Mouse (Mus musculus) c-Kit-positive CD71-negative TER-119-negative erythroid progenitor cells, embryonic 14.5 days (primary cell): Measurements from ENCODE around the gene Abcc2.

Experiments used
- DNase-seq: peaks from one replicate; pipeline ENCODE4 v3.0.0-alpha.2; 2013; ENCODE audit warnings: low read depth

The Abcc2 gene

DNA sequence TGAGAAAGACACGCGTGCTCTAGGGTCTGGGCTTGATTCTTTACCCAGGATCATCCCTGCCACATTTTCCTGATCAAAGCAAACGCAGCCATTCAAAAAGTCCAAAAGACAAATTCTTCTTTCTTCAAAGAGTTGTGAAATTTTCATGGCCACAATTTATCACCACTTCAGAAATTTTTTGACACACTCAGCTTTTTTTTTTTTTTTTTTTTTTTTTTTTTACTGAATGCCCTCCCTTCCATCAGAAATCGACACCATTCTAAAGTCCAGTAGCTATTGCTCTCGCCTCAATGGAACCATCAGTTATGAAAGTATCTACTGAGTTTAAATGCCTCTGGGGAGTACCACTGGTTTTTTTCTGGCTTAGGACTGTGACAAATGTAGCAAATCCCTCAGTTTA is 1.6 kb upstream of the Abcc2 start:
- no peak for DNase-seq

DNA sequence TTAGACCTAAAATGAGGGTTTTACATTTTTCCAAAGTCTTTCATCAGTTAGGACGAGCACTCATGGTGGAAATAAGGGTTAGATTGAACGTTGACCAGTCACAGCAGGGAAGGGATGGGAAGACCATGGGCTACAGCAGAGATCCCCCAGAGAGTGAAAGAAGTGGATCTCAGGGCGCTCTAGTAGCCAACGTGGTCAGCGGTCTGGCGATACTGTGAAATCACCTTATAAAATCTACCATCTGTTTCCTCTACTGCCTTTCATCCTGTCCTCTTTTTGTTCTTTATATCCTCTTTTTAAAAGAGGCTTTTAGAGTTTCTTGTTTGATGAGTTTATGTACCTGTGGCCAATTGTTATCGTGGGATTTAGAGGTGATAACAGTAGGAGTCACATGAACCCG is 2.8 kb downstream of the Abcc2 start:
- DNase-seq = no peak

DNA sequence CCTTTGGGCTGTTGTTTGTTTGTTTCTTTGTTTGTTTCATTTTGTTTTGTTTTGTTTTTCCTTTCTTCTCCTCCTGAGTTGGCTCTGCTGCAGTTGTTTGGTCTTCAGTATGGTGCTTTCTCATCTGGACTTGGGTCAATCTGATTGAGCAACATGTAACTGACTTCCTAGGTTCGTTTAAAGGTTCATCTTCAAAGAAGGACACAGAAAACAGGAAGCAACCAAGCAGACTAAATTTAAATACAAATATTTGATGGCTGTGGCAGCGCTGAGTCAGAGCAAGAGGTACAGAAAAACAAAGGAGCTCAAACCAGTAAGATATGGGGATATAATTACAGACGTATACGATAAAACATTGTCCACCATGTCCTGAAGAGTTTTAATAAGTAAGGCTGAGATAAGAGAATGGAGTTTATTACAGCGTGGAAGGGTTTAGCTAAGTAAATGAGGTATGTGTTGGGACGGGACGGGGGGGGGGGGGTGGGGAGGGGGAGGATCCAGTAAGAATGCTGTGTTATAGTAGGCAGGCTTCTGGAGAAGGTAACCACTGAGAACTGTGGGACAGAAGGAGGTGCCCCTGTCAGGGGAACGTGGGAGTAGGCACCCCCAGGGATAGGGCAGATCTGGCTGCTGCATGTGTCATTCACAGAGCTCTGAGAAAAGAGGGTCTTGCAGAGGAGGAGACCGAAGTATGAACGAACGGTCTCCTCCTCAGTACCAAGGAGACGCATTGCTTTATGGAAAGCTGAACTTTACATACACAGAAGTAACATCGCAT is 4.4 kb downstream of the Abcc2 start:
- DNase-seq = no peak

DNA sequence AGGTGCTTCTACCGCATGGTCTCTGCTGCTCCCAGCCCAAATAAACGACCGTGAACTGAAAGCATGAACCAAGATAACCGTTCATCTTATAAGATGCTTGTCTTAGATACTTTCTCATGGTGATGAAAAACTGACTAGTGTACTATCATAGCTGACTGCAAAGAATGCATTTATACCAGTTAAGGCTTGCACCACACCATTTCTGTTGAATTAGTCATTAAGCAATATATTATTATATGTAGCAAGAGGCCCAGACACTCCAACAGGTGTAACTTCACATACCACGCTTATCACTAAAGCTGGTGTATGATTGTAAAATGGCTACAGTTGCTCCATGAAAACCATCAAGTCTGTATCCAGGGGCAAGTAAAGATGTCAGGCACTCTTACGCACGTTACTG is 7.8 kb downstream of the Abcc2 start:
- no peak for DNase-seq

DNA sequence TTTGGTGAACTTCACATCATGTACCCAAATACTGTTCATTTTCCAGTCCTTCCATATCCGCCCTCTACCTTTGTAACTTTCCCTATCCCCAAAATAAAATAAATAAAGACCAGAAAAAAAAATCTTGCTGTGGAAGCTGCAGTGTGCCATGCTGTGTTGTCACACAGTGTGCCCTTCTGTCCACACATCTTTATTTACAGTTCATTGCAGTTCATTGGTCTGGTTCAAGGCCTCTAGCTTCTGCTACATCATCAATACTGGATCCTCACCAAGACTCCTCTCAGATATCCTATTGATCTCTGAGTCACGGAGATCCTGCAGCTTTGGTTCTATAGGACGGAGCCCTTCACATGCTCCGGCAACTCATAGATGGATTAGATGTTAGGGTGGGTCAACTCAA is 10.5 kb downstream of the Abcc2 start:
- DNase-seq = no peak

DNA sequence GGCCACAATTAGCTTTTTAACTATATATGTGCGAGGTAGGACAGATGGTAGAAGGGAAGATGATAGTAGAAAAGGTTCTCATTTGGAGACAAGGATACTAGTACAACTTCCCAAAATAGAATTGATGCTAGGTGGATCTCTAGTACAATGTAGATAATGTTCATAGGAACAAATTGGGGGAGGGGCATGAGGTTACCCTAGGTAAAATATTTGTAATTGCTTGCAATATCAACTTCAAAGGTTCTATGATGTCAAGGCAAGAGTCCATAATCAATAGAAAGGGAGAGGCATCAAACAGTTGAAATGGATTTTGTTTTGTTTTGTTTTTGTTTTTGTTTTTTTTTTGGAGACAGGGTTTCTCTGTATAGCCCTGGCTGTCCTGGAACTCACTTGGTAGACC is 12.0 kb downstream of the Abcc2 start:
- no peak for DNase-seq

DNA sequence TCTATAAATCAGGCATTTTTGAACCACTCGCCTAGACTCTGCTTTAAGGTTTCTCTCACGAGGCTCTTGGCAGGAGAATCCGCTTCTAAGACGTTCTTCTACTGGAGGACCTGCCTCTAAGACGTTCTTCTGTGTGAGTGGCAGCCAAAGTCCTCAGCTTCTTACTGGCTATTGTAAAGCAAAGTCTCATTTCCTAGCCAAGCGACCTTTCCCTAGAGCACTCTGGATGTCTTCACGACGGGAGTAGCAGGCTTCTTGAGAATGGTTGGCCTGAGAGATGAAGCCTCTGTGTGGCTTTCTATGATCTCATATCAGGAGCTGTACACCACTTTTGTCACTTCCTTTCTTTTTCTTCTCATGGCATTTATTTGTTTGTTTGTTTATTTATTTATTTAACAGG is 13.5 kb downstream of the Abcc2 start:
- no peak for DNase-seq

DNA sequence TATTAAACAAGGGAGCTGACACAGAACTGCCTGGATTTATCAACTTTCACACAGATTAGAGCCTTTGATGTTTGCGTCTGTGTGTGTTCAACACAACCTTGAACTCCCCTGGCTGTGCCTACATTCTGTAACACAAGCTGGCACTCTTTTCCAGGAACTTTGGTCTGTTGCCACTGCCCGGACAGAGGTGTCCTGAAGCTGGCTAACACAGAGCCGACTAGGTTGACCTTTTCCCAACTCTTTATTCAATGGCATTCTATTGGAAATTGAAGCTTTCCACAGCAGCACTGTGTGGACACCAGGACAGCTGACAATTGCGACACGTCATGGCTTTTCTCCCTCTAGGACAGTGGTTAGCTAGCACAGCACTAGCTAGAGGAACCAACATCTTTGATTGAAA is 15.2 kb downstream of the Abcc2 start:
- DNase-seq = no peak

DNA sequence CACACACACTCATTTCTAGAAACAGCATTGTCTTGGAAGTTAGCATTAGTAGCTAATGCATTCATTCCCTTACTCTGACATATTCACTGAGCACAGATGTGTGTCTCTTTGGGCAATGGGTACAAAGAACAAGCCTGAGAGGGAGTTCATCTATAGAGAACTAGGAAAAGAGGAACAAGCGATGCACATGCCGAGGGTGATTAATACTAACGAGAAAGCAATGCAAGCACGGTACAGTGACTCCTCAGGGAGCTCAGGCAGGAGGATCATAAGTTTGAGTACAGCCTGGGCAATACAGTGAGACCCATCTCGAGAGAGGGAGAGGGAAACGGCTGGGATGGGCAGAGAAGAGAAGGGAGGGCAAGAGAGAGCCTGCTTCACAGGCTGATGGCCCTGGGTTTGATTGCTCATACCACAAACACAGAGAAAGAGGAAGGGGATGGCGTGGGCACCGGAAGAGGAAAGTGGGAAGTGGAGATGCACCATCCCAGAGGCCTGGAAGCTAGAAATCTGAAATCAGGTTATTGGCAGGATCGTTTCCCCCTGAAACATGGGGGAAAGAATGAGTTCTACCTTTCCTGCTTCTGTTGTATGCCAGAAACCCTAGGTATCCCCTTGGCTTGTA is 19.5 kb downstream of the Abcc2 start:
- no peak for DNase-seq

DNA sequence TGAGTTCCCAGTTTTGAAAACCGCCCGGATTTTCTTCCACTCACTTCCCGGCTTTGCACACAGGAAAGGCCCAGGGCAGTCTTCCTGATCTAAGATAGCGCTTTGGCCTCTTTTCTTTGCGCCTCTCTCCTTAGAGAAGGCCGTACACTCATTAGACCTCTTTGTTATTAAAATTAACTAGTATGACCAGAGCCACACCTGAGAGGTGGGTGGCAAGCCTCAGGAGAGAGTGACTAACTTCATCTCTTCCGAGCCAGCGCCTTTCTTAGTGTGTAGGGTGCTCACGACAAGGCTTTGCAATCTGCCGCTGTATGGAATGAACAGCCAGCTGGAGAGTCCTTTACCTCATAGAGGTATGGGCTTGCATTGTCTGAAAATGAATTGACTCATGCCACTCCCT is 21.9 kb downstream of the Abcc2 start:
- no peak for DNase-seq

DNA sequence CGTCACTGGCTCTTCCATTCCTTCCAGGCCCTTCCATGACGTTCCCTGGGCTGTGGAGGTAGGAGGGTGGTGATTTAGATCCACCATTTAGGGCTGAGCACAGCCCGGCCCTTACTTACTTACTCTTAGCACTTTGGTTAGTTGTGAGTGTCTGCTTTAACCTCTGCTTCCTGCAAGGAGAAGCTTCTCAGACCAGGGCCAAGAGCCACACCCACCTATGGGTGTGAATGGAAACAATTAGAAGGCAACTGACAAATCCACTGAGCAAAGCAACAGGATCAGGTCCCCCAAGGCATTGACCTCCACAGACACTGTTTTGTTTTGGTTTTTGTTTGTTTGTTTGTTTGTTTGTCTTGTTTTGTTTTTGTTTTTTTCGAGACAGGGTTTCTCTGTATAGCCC is 27.3 kb downstream of the Abcc2 start:
- DNase-seq = no peak

DNA sequence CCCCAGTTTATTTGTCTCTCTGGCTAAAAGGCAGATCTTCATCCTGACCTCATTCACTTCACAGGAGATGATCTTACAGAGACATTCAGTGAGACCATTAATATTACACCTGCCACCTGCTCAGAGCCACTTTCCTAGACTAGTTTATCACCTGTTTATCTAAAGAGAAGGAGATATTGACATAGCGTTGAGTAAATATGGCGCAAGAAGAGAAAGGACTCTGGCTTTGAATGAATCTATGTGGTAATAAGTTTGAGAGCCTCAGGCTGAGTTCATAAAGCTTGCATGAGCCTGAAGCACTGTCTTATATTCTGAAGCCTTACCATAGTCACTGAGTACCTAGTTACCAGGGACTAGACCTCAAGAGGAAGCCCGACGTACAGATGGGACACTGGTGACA is 29.4 kb downstream of the Abcc2 start:
- no peak for DNase-seq

DNA sequence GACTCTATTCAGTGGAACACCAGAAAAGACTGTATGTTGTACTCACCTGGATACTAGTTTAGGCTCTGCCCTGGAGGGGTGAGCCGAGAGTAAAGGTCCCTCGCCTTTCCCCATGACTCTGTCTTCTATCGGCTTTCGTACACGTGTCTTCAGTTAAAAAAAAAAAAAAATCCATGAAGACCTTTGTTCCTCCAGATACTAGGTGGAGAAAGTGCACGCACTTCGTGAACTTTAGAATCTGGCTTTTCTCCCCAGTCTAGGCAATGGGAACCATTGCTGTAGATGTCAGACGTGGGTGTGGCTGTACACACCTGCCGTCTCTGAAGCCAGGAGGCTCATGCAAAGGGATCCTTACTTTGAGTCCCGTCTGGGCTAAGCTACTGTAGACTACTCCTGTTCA is 31.3 kb downstream of the Abcc2 start:
- DNase-seq = no peak

DNA sequence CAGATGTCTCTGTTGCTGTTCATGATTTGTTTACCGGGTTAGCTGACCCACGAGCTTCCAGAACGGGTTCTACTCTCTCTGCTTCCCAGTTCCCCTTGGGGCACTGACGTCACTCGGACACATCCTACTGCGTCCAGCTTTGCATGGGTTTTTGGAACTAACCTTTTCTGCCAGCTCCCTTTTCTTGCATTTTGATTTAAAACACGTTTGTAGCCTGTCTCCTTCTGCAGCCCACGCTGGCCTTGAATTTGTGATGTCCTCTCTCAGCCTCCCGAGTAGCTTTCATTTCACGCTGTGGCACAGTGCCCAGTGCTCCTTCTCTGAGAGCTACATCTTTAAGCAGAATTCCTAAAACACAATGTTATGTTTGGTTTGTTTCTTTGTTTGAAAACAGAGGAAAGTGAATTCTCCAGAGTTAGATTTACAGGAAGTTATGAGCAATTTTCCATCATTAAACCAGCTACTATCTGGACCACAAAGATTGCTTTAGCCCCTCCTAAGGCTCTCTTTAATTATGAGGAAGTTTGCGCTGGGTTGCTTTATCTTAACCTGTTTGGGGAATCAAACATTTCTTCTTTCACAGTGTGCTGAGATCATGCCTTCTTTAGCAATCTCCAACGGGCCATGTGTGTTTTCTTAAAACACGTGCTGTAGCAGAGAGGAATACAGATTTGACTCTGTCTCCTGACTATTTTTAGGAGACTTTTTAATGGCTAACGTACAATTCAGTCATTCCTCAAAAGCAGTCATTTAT is 33.8 kb downstream of the Abcc2 start:
- DNase-seq = no peak

DNA sequence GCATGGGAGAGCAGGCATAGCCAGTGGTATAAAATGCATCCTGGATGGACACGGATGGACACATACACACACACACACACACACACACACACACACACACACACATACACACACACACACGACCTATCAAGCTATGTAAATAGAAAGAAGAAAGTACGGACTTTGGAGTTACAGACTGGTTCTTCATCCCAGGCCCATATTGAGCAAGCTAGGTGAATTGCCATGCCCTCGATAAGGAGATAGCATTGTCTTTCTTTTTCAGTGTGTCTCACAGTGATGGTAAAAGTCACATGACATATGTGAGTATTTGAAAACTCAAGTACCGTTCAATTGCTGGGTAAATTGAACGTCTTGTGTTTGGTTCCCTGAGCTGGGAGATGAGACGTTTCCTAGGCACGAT is 44.9 kb downstream of the Abcc2 start:
- no peak for DNase-seq

DNA sequence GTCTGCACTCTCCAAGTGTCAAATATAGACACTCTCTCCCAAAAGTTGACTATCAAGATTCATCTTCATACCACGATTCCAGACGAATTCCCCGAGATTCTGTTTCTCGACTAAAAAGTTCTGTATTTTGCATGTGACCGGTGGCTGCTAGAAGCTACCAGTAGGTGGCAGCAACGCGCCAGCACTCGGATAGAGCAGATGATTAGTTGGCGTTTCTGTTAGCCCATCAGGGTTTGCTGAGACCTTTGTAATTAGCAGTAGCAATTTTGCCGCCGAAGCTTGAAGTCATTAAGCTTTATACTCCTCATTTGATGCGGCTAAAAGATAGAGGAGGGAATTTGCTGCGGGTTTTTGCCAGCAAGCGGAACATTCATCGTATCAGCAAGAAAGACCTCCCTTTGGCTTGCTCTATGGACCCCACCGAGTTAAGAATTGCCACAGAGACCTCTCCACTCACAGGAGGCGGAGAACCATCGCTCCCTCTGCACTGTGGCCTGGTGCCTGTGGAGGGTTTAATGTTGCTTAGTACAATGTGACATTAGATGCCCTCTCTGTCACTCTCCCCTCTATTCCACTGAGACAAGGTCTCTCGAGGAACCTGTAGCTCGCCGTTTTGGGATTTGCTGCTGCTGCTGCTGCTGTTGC is 50.6 kb downstream of the Abcc2 start:
- DNase-seq = peak; percentile 62

DNA sequence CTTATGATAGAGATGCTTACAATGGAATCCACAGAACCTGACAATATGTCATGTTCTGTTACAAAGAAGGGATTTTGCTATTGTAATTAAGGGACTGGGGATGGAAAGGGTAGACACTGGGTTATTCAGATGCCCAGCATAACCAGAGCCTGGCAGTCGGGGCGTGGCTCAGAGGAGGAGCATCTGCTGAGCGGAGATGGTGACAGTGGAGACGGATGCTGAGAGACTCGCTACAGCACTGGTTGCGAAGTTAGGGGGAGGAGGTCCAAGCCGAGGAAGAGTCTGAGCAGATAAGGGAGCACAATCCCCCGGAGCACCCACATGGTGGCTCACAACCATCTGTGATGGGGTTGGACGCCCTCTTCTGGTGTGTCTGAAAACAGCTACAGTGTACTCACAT is 61.2 kb downstream of the Abcc2 start:
- DNase-seq = no peak

DNA sequence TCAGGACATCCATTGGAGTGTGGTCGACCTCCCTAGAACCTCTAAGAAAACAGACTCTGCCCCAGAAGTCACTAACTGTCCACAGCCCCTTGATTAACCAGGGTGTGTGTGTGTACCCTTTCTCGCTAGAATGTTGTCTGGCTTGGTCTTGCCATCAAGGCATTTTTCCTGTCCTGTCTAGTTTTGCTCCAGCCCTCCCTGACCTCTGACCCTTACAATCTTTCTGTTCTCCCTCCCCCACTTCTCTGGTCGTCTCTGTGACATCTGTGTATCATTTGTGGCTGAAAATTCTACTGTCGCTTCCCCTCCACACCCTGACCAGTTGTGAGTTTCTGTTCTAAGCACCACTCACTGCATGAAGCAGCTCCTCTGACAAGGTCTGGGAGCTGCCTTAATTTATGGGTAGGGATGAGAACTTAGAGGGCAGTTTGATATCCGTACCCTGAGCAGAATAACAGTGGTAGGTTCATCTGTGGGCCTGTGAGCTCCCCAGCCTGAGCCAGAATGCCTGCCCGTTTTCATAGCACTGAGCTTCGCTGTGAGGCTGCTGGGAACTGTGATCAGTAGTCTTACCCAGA is 63.4 kb downstream of the Abcc2 start:
- no peak for DNase-seq

DNA sequence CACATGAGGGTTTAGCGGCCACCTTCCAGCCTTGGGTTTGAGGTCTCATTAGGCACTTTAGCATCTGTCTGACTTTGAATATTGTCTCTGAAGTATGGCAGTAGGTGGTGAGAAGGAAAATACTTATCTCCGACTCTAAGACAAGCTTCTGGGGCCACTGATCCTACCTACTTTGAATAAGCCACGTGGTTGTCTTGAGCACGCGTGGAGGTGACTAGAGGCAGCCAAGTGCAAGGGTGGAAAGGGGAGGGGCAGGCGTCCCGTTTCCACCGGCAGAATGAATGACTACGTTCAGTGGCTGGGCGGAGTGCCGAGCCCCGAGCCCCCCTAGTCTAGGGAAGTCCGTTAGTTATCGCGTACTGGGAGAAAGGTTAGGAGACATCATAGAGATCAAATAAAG is 65.1 kb downstream of the Abcc2 start:
- DNase-seq = no peak

DNA sequence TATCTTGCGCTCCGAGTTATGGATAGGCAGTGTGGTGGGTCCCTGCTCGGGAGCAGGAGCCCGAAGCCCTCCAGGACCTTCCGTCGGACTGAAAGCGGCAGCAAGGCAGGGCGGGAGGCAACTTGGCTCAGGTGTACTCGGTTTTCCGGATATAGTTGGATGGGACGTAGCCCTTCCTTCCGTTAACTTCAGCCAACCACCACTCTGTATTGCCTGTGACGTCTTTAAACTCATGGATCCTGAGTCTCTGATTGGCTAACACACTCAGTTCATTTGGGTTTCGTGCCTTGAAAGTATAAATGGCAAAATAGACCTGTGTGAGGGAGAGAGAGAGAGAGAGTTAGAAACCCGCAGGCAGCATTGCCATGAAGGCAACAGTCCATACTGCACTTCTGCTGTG is 66.0 kb downstream of the Abcc2 start:
- no peak for DNase-seq

DNA sequence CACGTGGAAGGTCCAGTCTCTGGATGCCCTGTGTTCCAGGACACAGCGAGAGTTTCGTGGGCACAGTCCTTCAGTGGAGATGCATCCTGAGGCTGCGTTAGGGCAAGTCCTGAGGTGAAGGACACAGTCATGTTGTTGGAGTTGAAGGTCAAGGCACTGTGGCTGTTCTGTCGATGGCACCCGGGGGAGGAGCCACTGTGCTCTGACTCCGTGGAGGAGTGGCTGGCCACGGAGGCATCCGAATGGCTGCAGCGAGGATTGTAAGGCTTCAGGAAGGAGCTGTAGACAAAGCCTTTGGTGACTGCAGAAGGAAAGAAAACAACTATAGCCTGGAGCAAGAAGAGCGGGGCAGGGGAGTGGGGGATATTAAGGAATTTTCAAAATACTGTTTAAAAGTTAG is 68.0 kb downstream of the Abcc2 start:
- DNase-seq = no peak

DNA sequence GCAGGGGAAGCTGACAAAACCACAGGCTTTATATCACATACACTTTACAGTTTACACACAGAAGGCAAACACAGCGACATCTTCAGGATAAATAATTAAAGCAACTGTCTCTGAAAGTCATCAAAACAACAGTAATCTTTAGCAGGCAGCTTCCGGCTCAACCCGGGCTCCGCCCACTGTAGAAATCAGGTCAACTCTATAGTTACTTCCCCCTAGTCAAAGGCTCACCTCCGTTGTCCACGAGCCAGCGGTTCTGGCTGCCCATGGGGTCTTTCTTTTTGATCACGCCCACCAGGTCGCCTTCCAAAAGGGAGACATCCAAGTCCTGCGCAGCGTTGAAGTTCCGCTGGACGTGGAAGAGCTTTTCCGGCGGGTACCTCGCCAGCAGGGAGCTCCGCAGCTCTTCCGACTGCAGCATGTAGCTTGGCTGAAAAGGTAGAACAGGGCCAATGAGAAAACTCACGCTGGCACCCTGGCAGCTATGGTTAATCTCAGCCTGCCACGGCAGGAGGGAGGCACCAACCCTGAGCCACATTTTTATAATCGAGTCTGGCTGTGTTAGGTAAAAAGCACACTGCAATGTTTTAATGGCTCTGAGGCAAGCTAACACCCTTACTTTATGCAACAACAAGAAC is 70.1 kb downstream of the Abcc2 start:
- DNase-seq = peak; percentile 43
